Mouse (Mus musculus): ENCODE data around the gene Btbd2. TPM values are rescaled to one million over a fixed set of nuclear protein-coding genes. Genes with fewer than 3 reads are reported as not detected.

The Btbd2 gene
- polyA plus RNA-seq, 1 experiment from 2014 or later = 23.5 TPM

- TF ChIP-seq CTCF (IDR thresholded peaks at IDR 0.05; ENCODE audit: low read depth) = no peak
- 0 out of 2 replicates have a peak, but pooled peaks have one; percentile 3 for ATAC-seq
- Histone ChIP-seq H3K4me1 (replicated peaks; ENCODE audit: control insufficient read depth, insufficient read depth, low read length) (peaks cover 9% of the 10 kb centered on the region), H3K9me3 (ENCODE audit: control insufficient read depth) (no peaks in the 10 kb centered on the region), H3K36me3 (ENCODE audit: control insufficient read depth, insufficient read depth) (peaks cover 69% of the 10 kb centered on the region), H3K9ac (ENCODE audit: low read depth, low read length) (no peak overlapping the region), H3K4me3 (ENCODE audit: low read depth, low read length) (no peak overlapping the region), H3K27ac (ENCODE audit: low read depth, low read length) (no peak overlapping the region), H3K27me3 (replicated peaks; ENCODE audit: control insufficient read depth, insufficient read depth, low read length) (no peaks in the 10 kb centered on the region), H3K4me2 (replicated peaks; ENCODE audit: low read depth) (no peak overlapping the region)
- 79% methylated on average over 12 of the region's 12 CpGs for WGBS
Observed at GRCm38 (mm10) chr10:80669018-80669417, 12.1 kb upstream of the Btbd2 start.

GRCm38 (mm10) chr10:80668614-80669013 is 11.7 kb upstream of the Btbd2 start:
- Histone ChIP-seq H3K9ac (ENCODE audit: low read depth, low read length) (no peak overlapping the region), H3K36me3 (ENCODE audit: control insufficient read depth, insufficient read depth) (peaks cover 69% of the 10 kb centered on the region), H3K27me3 (replicated peaks; ENCODE audit: control insufficient read depth, insufficient read depth, low read length) (no peaks in the 10 kb centered on the region), H3K9me3 (ENCODE audit: control insufficient read depth) (no peaks in the 10 kb centered on the region), H3K4me1 (replicated peaks; ENCODE audit: control insufficient read depth, insufficient read depth, low read length) (peaks cover 5% of the 10 kb centered on the region), H3K4me2 (replicated peaks; ENCODE audit: low read depth) (no peak overlapping the region), H3K4me3 (ENCODE audit: low read depth, low read length) (no peak overlapping the region), H3K27ac (ENCODE audit: low read depth, low read length) (no peak overlapping the region)
- peak; percentile 18; the same call in 1 of the 2 replicates for ATAC-seq
- 61% methylated on average over 11 of the region's 11 CpGs for WGBS
- no peak for TF ChIP-seq CTCF (IDR thresholded peaks at IDR 0.05; ENCODE audit: low read depth)

- no peak overlapping the region for H3K27ac ChIP-seq (ENCODE audit: low read depth, low read length)
- WGBS = 78% methylated on average over 19 of the region's 19 CpGs
- no peaks in the 10 kb centered on the region for H3K27me3 ChIP-seq (replicated peaks; ENCODE audit: control insufficient read depth, insufficient read depth, low read length)
- H3K4me1 ChIP-seq (replicated peaks; ENCODE audit: control insufficient read depth, insufficient read depth, low read length) = peaks cover 4% of the 10 kb centered on the region; the same call in 1 of the 2 replicates
- H3K36me3 ChIP-seq (ENCODE audit: control insufficient read depth, insufficient read depth) = peaks cover 61% of the 10 kb centered on the region
- no peaks in the 10 kb centered on the region for H3K9me3 ChIP-seq (ENCODE audit: control insufficient read depth)
- no peak for TF ChIP-seq CTCF (IDR thresholded peaks at IDR 0.05; ENCODE audit: low read depth)
- no peak overlapping the region for H3K4me3 ChIP-seq (ENCODE audit: low read depth, low read length)
- H3K9ac ChIP-seq (ENCODE audit: low read depth, low read length) = no peak overlapping the region
- H3K4me2 ChIP-seq (replicated peaks; ENCODE audit: low read depth) = no peak overlapping the region
- no peak for ATAC-seq
Observed at GRCm38 (mm10) chr10:80666837-80667412, 10.1 kb upstream of the Btbd2 start.

- Histone ChIP-seq H3K4me2 (replicated peaks; ENCODE audit: low read depth) (no peak overlapping the region), H3K27ac (ENCODE audit: low read depth, low read length) (no peak overlapping the region), H3K4me3 (ENCODE audit: low read depth, low read length) (no peak overlapping the region), H3K9me3 (ENCODE audit: control insufficient read depth) (no peaks in the 10 kb centered on the region), H3K36me3 (ENCODE audit: control insufficient read depth, insufficient read depth) (peaks cover 53% of the 10 kb centered on the region), H3K9ac (ENCODE audit: low read depth, low read length) (no peak overlapping the region), H3K27me3 (replicated peaks; ENCODE audit: control insufficient read depth, insufficient read depth, low read length) (no peaks in the 10 kb centered on the region), H3K4me1 (replicated peaks; ENCODE audit: control insufficient read depth, insufficient read depth, low read length) (peaks cover 4% of the 10 kb centered on the region; the same call in 1 of the 2 replicates)
- ATAC-seq = no peak
- no peak for TF ChIP-seq CTCF (IDR thresholded peaks at IDR 0.05; ENCODE audit: low read depth)
- 78% methylated on average over 10 of the region's 10 CpGs for whole genome bisulfite sequencing
Observed at GRCm38 (mm10) chr10:80665981-80666733, 9.3 kb upstream of the Btbd2 start.

GRCm38 (mm10) chr10:80665459-80665858 is 8.6 kb upstream of the Btbd2 start:
- Histone ChIP-seq H3K4me3 (ENCODE audit: low read depth, low read length) (no peak overlapping the region), H3K4me2 (replicated peaks; ENCODE audit: low read depth) (peak overlapping the region; percentile 13; the same call in 1 of the 2 replicates), H3K9ac (ENCODE audit: low read depth, low read length) (no peak overlapping the region), H3K36me3 (ENCODE audit: control insufficient read depth, insufficient read depth) (peaks cover 46% of the 10 kb centered on the region), H3K4me1 (replicated peaks; ENCODE audit: control insufficient read depth, insufficient read depth, low read length) (peaks cover 4% of the 10 kb centered on the region; the same call in 1 of the 2 replicates), H3K27me3 (replicated peaks; ENCODE audit: control insufficient read depth, insufficient read depth, low read length) (no peaks in the 10 kb centered on the region), H3K27ac (ENCODE audit: low read depth, low read length) (peak overlapping the region; percentile 70), H3K9me3 (ENCODE audit: control insufficient read depth) (no peaks in the 10 kb centered on the region)
- no peak for TF ChIP-seq CTCF (IDR thresholded peaks at IDR 0.05; ENCODE audit: low read depth)
- WGBS = 52% methylated on average over 4 of the region's 4 CpGs
- no peak for ATAC-seq

- peak; percentile 46; the same call in 1 of the 2 replicates for ATAC-seq
- Histone ChIP-seq H3K9ac (ENCODE audit: low read depth, low read length) (no peak overlapping the region), H3K4me3 (ENCODE audit: low read depth, low read length) (peak overlapping the region; percentile 14; the same call in 1 of the 2 replicates)
Observed at GRCm38 (mm10) chr10:80665016-80665380, 8.1 kb upstream of the Btbd2 start.

More at GRCm38 (mm10) chr10:80665016-80665380, 8.1 kb upstream of the Btbd2 start:
- WGBS = 14% methylated on average over 10 of the region's 10 CpGs
- peak overlapping the region; percentile 55 for H3K4me2 ChIP-seq (replicated peaks; ENCODE audit: low read depth)
- H3K36me3 ChIP-seq (ENCODE audit: control insufficient read depth, insufficient read depth) = peaks cover 41% of the 10 kb centered on the region
- no peaks in the 10 kb centered on the region for H3K9me3 ChIP-seq (ENCODE audit: control insufficient read depth)
- peaks cover 4% of the 10 kb centered on the region; the same call in 1 of the 2 replicates for H3K4me1 ChIP-seq (replicated peaks; ENCODE audit: control insufficient read depth, insufficient read depth, low read length)
- no peak for TF ChIP-seq CTCF (IDR thresholded peaks at IDR 0.05; ENCODE audit: low read depth)
- no peaks in the 10 kb centered on the region for H3K27me3 ChIP-seq (replicated peaks; ENCODE audit: control insufficient read depth, insufficient read depth, low read length)
- peak overlapping the region; percentile 70 for H3K27ac ChIP-seq (ENCODE audit: low read depth, low read length)

Measured in intestine, postnatal 0 days (tissue).